Mouse (Mus musculus) lung, postnatal 4 days (tissue): Measurements from ENCODE around the gene Ank3.
A peak's percentile ranks its signal among the peaks of the same experiment; 100 is the strongest.

Source experiments
- DNase-seq, 2 experiments: peaks; one replicate each; pipeline ENCODE4 v3.0.0; 2021

Gene Ank3

DNA sequence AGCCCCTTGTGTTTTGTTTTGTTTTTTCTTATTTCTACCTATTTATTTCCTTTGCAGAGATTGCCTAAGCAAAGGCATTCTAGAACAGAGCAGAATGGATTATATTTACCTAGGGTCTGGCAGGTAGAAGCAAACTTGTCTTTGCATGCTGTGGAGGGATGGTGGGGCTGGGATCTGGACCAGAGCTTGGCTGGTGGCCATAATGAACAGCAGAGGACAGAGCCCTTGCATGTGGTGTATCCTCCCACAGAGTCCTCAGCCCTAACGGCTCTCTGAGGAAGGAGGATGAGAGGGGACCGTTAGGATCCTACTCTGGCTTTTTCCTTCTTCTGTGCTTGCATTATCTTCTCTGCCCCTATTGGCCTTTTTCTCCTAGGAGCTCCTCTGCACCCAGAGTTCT, 79.1 kb downstream of the Ank3 start:
- no peak for DNase-seq

DNA sequence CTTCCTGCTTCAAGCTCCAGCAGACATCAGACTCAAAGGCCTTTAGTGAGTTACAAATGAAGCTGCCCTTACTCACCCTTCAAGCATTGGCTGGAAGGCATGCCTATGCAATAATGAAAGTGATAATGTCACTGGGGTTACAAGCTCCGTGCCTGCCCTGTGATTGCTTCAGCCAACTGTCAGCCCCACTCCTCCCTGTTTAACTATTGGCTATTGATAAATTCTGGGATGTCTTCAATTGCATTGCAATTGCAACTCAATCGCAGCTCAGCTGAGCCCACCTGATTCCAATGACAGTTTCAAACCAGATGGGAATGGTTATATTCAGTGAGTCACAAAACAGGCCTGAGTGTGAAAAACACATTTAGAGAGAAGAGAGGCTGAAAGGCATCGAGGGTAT, 80.3 kb downstream of the Ank3 start:
- no peak for DNase-seq

DNA sequence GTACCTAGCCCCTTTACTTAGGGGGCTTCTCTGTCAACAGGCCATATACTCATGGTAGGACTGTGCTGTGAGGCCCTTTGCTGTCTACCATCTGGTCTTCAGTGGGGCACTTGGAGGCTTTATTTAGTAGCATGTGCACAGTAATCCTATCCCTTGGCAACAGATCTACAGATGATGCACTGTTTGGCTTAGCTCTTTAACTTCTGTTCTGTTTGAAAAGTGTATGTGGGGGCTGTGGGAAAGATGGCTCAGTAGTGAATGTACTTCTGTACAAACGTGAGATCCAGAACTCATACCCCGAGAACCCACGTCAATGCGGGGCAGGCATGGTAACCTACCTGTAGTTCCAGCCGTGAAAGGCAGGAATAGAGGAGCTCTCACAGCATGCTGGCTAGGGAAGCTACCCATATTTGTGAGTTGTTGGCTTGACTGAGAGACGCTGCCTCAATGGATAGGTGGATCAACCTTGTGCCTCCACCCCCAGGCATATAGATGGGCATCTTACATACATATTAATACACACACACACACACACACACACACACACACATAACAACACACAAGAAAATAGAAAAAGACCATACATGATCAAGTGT, 86.7 kb downstream of the Ank3 start:
- no peak for DNase-seq

DNA sequence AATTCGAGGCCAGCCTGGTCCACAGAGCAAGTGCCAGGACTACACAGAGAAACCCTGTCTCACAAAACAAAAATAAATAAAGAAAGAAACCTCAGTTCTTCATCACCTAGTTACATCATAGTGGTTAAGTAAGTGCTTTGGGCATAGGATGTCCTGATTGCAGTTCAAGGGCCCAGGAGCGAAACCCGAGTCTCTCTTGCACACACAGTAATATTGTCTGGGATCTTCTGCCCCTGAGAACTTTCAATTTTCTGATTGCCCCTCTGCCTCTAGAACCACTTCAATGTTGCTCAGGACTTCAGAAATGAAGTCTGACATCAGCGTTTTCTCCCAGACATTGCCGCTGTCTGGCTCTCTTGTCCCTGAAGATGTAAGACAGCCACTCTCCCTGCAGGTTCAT, 91.6 kb downstream of the Ank3 start:
- DNase-seq, result no peak

DNA sequence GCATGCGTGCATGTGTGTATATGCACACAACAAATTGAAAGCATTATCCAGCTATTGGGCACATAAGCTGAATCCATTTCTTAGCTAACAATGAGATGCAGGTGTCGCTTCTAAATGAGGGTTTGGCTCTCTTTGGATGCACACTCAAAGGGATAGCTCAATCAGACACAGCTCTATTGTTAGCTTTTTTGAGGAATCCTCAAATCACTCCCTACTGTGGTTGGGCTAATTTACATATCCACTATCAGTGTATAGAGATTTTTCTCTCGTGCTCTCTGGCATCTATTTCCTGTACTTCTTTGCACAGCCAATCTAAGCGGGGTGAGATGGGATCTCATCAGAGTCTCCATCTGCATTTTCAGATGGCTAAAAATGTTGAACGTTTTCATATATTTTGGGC, 93.4 kb downstream of the Ank3 start:
- no peak for DNase-seq

DNA sequence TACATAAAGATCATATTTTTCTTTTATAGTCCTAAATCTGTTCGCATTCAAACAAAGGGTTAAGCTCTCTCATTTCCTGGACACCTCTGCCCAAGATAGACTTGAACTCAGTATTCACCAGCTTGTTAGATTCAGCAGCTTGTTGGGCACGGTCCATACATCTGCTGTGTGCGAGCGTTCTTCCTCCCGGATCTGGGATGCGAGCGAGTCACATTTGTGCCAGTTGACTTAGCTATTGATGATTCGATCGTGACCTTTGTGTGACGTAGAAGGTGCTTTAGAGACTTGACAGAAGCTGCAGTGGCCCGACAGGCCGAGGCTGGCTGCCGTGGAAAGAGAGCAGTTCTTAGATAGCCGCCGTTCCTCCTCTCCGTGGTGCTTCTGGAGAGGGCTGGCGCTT, 98.8 kb downstream of the Ank3 start:
- no peak for DNase-seq

DNA sequence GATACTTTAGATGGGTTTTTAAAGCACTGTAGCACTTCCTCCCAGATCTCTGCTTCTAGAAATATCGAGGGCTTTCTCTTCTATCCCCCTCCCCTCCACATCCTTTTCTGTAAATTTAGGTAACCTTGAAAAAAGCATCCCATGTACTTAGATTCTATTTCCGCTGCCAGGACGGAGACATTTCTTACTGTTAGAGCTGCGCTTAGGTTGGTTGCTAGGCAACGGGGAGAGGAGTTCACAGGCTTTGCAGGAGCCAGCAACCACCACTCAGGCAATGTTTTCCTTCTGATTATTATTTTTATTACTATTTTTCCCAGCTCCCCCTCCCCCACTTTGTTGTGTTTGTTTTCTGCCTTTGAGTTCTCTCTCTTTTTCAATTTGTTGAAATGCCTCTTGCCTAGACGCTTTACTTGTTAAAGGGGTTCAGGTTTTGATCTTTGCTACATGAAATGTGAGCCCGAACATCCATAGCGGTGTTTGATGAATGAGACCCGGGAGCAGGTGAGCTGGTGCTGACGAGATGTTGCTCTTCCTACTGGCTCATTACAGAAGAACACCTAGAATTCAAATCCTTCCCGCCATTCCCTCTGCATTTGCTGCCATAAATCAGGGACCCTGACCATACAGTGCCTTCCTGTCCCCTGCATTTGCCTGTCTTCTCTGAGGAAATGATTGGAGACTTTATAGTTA, 101.7 kb downstream of the Ank3 start:
- no peak for DNase-seq

DNA sequence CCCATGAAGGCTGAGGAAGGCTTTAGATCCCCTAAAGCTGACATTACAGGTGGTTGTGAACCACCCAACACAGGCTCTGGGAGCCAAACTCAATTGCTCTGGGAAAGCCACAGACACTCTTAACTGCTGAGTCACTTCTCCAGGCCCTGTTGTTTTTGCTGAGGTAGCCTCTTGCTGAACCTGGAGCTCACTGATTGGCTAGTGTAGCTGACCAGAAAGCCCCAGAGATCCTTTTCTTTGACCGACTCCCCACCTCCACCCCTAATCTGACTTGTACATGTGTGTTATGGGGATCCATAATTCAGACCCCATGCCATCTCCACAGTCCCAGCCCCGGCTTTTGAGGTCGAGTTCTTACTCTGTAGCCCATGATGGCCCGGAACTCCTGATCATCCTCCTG, 105.2 kb downstream of the Ank3 start:
- no peak for DNase-seq

DNA sequence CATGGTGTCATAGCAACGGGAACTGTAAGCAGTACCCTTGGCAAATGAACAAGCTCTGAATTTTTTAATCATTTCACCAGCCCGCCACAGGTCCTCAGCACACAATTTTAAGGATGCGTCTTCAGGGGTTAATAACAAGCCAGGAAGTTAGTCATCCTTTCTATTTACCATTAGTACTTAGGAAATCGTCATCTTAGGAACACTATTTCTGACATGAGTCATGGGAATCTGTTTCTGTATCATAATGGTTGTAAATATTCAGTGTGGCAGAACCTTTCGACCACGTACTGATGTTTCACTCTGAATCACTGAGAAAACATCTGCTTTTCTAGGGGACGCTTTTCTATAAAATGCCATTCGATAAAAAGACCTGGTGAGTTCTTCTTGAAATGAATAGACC, 109.1 kb downstream of the Ank3 start:
- no peak for DNase-seq

DNA sequence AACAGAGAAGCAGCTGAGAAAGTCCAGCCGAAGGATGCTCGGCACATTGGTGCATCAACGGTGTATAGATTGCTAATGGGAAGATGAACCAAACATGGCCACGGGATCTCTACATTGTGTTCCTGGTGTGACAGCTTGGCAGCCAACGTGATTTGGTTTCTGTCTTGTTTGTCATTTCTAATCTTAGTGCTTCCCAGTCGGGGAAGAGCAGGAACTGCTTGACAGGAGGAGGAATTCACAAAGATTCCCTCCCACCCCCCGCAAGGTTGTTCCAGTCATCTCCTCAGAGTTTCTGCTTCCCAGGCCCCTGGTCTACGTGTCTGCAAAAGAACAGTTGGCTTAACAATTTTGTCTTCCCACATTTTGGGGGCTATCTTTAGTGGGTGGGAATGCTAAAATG, 111.8 kb downstream of the Ank3 start:
- DNase-seq, result no peak

DNA sequence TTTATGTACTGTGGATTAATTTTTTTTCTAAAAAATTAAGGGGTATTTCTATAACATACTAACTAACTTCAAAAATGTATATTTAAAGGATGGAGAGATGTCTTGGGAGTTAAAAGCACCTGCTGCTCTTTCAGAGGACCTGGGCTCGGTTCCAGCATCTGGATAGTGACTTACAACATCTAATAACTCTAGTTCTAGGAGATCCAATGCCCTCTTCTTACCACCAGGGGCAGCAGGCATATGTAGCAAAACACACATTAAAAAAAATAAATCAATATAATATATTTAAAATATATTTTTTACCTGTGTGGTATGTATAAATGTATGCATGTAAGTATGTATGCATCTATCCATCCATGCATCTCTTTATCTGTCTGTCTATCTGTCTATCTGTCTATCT, 112.7 kb downstream of the Ank3 start:
- no peak for DNase-seq

DNA sequence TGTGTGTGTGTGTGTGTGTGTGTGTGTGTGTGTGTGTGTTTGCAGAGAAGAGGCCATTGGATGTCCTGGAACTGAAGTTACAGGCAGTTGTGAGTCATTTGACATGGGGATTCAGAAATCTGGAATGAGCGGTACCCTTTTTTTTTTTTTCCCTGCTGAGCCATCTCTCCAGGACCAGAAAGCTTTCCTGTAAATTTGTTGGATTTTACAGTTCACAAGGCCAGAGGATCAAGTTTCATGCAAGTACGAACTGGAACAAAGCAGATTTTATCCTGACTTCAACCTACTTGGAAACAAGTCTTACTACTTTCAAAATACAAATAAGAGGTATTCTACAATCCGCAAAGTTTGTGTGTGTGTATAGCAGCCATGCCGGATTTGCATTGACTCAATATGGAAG, 123.4 kb downstream of the Ank3 start:
- no peak for DNase-seq

DNA sequence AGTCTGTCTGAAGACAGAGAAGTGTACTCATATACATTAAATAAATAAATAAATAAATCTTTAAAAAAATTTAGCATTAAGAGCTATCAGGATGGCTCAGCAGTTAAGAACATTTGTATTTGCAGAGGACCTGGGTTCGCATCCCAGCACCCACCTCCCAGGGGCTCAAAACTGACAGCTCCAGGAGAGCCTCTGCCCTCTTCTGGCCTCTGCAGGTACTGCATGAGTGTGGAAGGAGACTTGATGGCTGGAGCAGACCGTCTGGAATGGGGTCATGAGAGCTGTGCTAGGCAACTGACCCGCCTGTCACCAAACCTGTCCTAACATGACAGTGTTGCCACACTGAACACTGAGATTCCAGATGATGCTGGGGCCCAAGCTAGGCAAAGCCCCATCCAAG, 124.6 kb downstream of the Ank3 start:
- peak in 1 of 2 experiments; percentile 16 for DNase-seq

DNA sequence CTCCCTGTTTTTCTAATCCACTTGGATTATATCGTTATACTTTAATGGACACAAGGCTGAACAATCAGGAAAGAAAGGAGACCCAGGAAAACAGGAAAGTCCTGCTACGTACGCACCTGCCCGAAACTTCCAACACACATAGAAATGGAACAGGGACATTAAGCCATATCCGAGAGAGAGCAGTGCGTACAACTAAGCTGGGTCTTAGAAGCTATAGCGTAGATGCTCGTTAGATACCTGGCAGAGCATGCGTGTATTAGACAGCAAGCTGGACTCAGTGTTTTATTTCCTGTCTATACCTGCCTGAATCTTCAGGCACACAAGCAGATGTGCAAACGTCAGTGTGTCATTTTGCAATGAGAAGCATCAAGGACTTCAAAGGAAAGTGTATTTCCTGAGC, 128.7 kb downstream of the Ank3 start:
- DNase-seq, result no peak

DNA sequence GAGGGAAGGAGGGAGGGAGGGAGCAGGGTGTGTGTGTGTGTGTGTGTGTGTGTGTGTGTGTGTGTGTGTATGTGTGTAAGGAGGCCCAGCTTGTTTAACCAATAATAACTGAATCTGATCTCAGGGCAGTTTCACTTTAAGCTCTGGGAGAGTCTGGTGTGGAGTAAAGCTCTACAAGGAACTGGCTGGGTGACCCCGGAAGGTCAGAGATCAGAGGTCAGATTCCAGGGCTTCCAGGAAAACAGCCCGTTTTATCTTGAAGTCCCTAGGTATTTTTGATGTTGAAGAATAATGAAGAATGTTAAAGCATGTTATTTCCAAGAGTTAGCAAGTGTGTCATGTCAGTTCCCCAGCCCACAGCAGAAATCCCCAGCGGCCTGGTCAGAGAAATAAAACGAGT, 130.2 kb downstream of the Ank3 start:
- no peak for DNase-seq

DNA sequence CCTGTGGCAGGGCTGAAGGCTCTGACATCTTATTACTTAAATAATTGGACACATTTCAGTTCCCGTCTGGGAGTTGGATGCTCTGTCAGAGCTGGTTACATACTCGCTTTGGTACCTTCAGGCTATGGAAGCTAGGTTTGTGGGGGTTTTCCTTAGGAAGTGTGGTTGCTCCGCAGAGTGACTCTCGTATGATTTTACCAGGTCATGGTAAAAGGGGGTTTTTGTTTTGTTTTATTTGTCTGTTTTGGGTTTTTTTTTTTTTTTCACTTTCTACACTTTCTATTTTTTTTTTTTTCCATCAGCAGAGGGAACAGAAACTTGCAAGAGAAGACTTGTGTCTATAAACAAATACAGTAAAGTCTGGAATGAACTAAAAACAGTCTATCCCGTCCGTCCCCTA, 131.8 kb downstream of the Ank3 start:
- no peak for DNase-seq

DNA sequence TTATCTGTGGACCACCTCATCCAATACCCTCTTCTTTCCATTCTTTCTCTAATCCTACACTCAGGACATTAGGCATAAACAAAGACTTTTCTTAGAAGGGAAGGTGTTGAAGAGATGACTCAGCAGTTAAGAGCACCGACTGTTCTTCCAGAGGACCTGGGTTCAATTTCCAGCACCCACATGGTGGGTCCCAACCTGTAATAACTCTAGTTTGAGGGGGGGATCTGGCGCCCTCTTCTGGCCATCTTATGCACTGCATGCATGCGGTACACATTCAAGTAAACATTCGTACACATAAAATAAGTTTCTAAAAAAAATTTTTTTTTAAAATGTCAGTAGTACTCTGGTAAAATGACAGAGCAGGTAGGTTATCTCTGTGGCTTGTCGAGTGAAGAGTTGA, 133.0 kb downstream of the Ank3 start:
- no peak for DNase-seq

DNA sequence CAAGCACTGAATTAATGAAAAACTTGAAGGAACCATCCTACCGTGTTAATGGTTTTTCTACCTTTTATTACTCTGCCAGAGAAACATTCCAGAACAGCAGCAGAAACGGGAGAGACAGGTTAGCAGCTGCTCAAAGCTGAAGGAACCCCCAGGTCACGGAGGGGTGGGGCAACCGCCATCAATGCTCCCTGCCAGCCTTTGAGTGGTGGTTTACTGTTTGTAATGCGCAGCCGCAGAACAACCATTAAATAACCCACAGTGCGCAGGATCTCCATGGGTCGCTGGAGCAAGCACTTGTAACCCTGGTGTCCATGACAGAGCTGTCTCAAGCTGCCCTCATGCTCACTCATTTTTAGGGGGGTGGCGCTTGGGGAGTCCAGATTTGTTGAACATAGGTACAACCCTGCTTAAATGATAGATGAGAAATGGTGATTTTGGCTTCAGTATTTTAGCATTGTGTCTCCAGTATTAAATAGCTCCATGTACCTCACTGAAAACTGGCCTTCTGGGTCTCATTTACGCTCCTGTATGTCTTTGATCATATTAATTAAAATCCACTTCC, 133.7 kb downstream of the Ank3 start:
- no peak for DNase-seq

DNA sequence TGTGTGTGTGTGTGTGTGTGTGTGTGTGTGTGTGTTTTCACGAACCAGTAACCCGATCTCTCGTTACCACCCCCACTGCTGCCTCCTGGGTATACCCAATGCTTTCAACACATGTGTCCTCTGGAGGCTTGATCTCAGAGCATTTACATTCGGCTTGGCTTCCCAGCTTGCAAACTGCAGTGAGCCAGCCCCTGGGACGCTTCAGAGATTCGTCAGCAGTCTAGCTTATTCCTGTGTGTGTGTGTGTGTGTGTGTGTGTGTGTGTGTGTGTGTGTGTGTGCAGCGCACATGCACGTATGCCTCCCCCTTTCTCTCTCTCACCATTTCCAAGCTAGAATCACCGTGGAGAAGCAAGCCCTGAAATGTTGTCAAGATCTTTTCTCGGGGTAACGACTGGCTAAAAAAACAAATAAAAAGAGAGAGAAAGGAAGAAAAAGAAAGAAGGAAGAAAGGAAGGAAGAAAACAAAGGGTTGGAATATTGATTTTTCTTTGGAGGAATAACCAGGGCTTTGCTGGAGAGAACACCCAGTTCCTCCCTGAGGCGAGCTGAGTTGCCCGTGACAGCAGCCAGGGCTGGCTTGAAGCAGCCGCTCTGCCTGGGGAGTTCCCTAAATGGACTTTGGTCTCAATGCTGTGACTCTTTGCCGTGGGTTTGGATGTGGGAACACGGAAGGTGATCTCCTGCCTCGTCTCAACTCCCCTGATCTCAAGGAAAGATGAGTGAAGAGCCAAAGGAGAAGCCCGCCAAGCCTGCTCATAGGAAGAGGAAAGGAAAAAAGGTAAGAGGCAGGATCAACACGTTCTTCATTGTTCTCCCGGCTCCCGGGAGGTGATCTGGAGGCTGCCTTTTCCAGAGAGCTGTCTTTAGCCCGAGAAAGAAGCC, 135.2 kb downstream of the Ank3 start:
- peak; percentile 12 to 29 for DNase-seq

DNA sequence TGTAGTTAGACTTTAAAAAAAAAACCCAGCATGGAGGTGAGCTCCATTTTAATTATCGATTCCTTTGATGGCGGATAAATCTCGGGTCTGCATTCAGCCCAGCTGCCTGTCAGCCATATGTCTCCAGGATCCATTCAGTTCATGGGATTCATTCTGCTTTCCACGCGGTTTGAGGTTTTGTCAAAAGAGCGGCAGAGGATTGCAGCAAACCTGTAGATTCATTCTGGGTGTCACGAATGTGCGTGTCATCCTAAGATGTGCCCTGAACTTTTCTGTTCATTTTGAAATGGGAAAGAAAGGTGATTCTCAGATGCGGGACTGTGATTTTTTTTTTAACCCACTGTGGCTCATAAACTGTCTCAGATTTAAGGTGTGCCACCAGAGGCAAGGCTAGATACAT, 136.1 kb downstream of the Ank3 start:
- no peak for DNase-seq

DNA sequence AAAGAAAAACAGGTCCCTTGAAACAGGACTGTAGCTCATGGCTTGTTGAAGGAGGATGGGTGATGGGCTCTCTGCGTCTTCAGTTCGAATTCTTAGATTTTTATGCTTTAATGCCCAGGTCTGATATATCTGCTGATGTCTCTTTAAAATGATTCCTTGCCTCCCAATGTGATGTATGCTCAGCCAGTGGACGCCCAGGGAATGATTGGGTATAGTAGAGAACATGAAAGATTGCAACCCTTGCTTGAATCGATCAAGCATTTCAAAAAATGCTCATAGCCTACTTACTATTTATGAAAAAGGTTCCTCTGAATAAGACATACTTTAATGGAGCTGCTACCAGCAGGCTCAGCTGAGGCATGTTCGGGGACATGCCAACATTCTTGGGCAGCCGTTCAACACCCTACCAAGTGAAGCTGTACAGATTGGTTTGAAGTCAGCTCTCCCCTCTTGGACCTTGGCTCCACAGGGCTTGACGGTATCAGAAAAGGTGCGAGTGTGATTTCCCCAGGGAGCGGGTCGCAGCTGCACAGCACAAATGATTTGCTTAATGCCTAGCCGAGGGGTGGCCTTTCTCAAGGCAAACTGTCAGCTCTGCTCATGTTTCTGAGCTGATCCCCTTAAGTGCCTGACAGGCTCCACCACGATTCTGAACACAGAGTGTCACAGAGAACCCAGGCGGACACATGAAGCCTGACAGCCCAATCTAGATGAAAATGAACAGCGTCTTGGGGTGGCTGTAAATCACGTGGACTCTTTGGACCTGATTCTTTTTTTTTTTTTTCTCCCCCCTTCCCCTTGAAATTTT, 136.8 kb downstream of the Ank3 start:
- no peak for DNase-seq

DNA sequence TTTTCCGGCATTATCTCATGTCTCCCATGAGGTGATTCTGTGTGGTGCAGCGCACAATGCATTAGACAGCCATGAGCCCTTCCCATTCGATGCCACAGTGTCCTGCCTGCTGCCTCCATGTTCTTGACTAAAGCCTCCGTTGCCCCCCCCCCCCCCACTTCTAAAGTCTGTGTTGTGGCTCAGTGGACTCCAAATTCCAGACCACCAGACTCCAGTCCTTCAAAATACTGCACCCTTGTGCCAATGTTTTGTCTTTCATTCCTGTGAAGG, 137.3 kb downstream of the Ank3 start:
- no peak for DNase-seq

DNA sequence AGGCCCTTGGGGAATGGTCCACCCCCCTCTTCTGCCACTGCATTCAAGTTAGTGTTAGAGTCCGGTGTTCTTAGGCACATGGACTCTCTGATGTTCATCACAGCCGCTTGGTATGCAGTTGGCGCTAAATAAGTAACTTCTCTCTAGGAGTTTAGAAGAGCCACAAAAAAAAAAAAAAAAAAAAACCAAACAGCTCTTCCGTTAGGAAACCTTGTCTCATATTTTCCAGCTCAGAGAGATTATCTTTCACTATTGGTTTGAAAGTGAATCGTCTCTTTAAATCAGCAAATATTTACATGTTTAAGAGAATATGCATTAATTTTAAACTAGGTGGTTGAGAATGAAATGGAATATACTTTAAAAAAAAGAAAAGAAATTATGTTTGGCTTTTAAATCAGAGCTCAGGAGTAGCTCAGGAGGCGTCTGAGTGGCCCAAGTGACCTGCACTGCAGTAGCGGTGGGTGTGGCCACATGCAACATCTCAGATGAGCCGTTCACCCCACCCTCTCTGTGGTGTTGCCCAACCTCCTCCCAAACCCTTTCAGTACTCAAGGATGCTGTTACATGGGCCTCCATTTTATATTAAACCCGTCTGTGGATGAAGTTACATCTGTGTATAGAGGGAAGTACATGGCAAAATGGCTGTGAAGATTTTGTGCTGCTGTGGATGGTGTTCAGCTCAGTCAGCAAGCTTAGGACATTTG, 138.0 kb downstream of the Ank3 start:
- no peak for DNase-seq
